Mouse (Mus musculus) embryonic fibroblast, embryonic 13.5 days (primary cell): Measurements from ENCODE around the gene Tmem56.

Experiments
- CTCF ChIP-seq: IDR thresholded peaks from 2 replicates; pipeline ENCODE4 v1.5.1; 2011; ENCODE audit warnings: mild to moderate bottlenecking, control low read depth, low read length, moderate library complexity, borderline replicate concordance; ENCODE audit not compliant: insufficient read depth
- POLR2A ChIP-seq: IDR thresholded peaks from 2 replicates; pipeline ENCODE4 v1.6.1; 2011; ENCODE audit warnings: low read depth, mild to moderate bottlenecking, control low read depth, low read length, moderate library complexity

DNA sequence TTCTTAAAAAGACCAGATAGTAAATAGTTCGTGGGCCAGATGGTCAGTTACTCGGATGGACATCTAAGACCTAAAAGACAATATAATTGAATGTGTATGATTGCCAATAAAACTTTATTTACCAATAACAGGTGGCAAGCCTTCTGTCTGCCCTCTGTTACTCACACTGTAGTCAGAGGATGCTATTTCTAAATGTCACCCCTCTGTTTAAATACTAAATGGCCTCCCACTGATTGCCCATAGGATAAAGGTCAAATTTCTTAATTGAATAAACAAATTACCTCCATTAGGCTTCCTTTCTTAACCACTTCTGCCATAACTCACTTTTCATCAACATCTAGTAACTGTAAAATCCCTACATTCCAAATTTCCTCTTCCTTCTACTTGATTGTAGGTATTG, 10.3 kb downstream of the Tmem56 start:
- TF ChIP-seq CTCF, result no peak
- TF ChIP-seq POLR2A, result no peak
